ENCODE assay signal across 8 mouse cellular contexts in the genomic region with DNA sequence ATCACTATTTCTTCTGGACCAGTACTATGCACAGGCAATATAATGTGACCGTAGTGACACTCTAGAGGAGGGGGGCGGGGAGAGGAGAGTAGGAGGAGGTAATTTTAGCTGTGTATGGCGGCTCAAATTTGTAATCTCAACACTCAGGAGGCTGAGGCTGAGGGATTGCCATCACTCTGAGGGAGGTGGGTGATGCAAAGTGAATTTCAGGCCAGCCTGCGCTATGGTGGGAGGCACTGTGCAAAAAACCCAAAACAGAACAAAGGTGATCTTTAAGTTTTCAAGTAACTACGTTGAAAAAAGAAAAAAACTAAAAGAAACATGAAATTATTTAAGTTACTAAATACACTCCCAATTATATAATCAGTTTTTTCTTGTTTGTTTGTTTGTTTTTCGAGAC. TPM values are rescaled to one million over a fixed set of nuclear protein-coding genes. Genes with fewer than 3 reads are reported as not detected.
DNase-seq lines count a peak whose midpoint lies in the region; ATAC-seq and TF ChIP-seq lines count a peak whose summit lies in the region.

No protein-coding gene starts in this region.

- peaks cover 2% of the 10 kb centered on the region; the same call in 1 of the 2 replicates for H3K79me2 ChIP-seq in heart, adult 2 months (replicated peaks; ENCODE audit: control insufficient read depth, insufficient read depth, low read length)

- no peak for TF ChIP-seq CTCF in heart, adult 2 months (IDR thresholded peaks at IDR 0.05)
- no peak for TF ChIP-seq CTCF in E14TG2a.4 (conservative IDR thresholded peaks at IDR 0.05; ENCODE audit: low read length)
- no peak for TF ChIP-seq CTCF in liver, postnatal 0 days (IDR thresholded peaks at IDR 0.05; ENCODE audit: low read depth)

- H3K27ac ChIP-seq in heart, adult 2 months: peak overlapping the region; percentile 96
- H3K27ac ChIP-seq in forebrain, embryonic 15.5 days (replicated peaks): peak overlapping the region; percentile 95
- H3K27ac ChIP-seq in liver, postnatal 0 days (ENCODE audit: low read depth): peak overlapping the region; percentile 85

- TF ChIP-seq EP300 in heart, adult 2 months (IDR thresholded peaks at IDR 0.05; ENCODE audit: insufficient read depth, low read depth, low read length): no peak
- no peak for TF ChIP-seq EP300 in liver, postnatal 0 days (IDR thresholded peaks at IDR 0.05; ENCODE audit: low read depth)

- H3K4me1 ChIP-seq in heart, adult 2 months (ENCODE audit: control insufficient read depth, insufficient read depth, low read length): peaks cover 10% of the 10 kb centered on the region
- peaks cover 38% of the 10 kb centered on the region for H3K4me1 ChIP-seq in E14TG2a.4 (replicated peaks; ENCODE audit: low read depth, low read length)
- peaks cover 15% of the 10 kb centered on the region for H3K4me1 ChIP-seq in forebrain, embryonic 15.5 days
- H3K4me1 ChIP-seq in liver, postnatal 0 days (ENCODE audit: insufficient read depth): peaks cover 20% of the 10 kb centered on the region

- no peak overlapping the region for H3K9ac ChIP-seq in heart, adult 2 months (ENCODE audit: low read depth, low read length)
- H3K9ac ChIP-seq in forebrain, embryonic 15.5 days (replicated peaks): no peak overlapping the region
- H3K9ac ChIP-seq in liver, postnatal 0 days (replicated peaks): 0 out of 2 replicates have a peak overlapping the region, but pooled peaks have one; percentile 81

- no peak for TF ChIP-seq POLR2A in heart, adult 2 months (IDR thresholded peaks at IDR 0.05; ENCODE audit: insufficient read depth, low read depth, low read length)

- peak overlapping the region; percentile 89 for H3K4me3 ChIP-seq in heart, adult 2 months
- peak overlapping the region; percentile 91 for H3K4me3 ChIP-seq in E14TG2a.4 (replicated peaks; ENCODE audit: low read length)
- peak overlapping the region; percentile 80 for H3K4me3 ChIP-seq in forebrain, embryonic 15.5 days
- peak overlapping the region; percentile 76 for H3K4me3 ChIP-seq in liver, postnatal 0 days (ENCODE audit: low read depth, low read length)

- DNase-seq in heart, adult 2 months: no peak
- DNase-seq in heart, adult 9 months (ENCODE audit: low spot score in 2 of 2): no peak
- no peak for DNase-seq in liver, postnatal 0 days
- DNase-seq in right cerebral cortex, postnatal 4 days: no peak
- DNase-seq in gastrocnemius, adult 8-10 months (ENCODE audit: low spot score in 2 of 2): no peak
- DNase-seq in ovary, postnatal 10 days (ENCODE audit: low spot score): no peak

- H3K4me2 ChIP-seq in forebrain, embryonic 15.5 days (replicated peaks): peak overlapping the region; percentile 37
- peak overlapping the region; percentile 87 for H3K4me2 ChIP-seq in liver, postnatal 0 days (ENCODE audit: low read depth, low read length)

- intact Hi-C loops in heart, adult 2 months (cut with DNase I): loop anchor here (1.0 to 5.0 kb wide), 3 partner anchors 18 to 142 kb away; no protein-coding TSS in a partner anchor

- ATAC-seq in forebrain, embryonic 15.5 days (replicated peaks): no peak
- ATAC-seq in liver, postnatal 0 days: no peak

- peaks cover 6% of the 10 kb centered on the region for H3K36me3 ChIP-seq in heart, adult 2 months (ENCODE audit: control insufficient read depth, insufficient read depth, low read length)
- H3K36me3 ChIP-seq in E14TG2a.4 (ENCODE audit: insufficient read depth, low read length): no peaks in the 10 kb centered on the region
- H3K36me3 ChIP-seq in forebrain, embryonic 15.5 days: no peaks in the 10 kb centered on the region
- H3K36me3 ChIP-seq in liver, postnatal 0 days (replicated peaks; ENCODE audit: insufficient read depth, low read length): no peaks in the 10 kb centered on the region

- WGBS in heart, adult 2 months: 74% methylated on average over 6 of the region's 6 CpGs
- 74% methylated on average over 6 of the region's 6 CpGs for WGBS in forebrain, embryonic 15.5 days
- WGBS in liver, postnatal 0 days (ENCODE audit: insufficient replicate concordance): 52% methylated on average over 6 of the region's 6 CpGs

- no peaks in the 10 kb centered on the region for H3K27me3 ChIP-seq in heart, adult 2 months (ENCODE audit: control insufficient read depth, insufficient read depth, low read length)
- H3K27me3 ChIP-seq in E14TG2a.4 (ENCODE audit: insufficient read depth, low read length): no peaks in the 10 kb centered on the region
- H3K27me3 ChIP-seq in forebrain, embryonic 15.5 days: no peaks in the 10 kb centered on the region
- H3K27me3 ChIP-seq in liver, postnatal 0 days (ENCODE audit: insufficient read depth, low read length): 0 out of 2 replicates have a peak, but pooled peaks cover 3% of the 10 kb centered on the region

- no peaks in the 10 kb centered on the region for H3K9me3 ChIP-seq in E14TG2a.4 (ENCODE audit: low read length)
- no peaks in the 10 kb centered on the region for H3K9me3 ChIP-seq in forebrain, embryonic 15.5 days
- no peaks in the 10 kb centered on the region for H3K9me3 ChIP-seq in liver, postnatal 0 days (ENCODE audit: low read length)

RNA-seq across cellular contexts. Expression of gene Map4, which starts 0.5 kb away (rescaled TPM):
- total RNA-seq in heart, adult 2 months (2021): 100 to 1,000 TPM; 279 to 331 TPM
- 172 and 183 TPM in 2 replicates for polyA plus RNA-seq in heart, adult 2 months (2012; rRNA removed)
- 117 and 119 TPM in 2 replicates for polyA plus RNA-seq in forebrain, embryonic 15.5 days (2015; fragmentation: Nextera tagmentation; extraction: Ambion mirVana)
- polyA plus RNA-seq in liver, postnatal 0 days (2015; fragmentation: Nextera tagmentation; extraction: Ambion mirVana): 6.3 and 7.7 TPM in 2 replicates
- 100 to 1,000 TPM; 475 to 623 (median 599) TPM for total RNA-seq in gastrocnemius, adult 8-10 months (2022)

RNA-seq across cellular contexts. Expression of gene Cdc25a, which starts 55.4 kb away (rescaled TPM):
- total RNA-seq in heart, adult 2 months (2021): 1 to 10 TPM; 4.4 to 4.9 TPM
- 2.1 and 2.8 TPM in 2 replicates for polyA plus RNA-seq in heart, adult 2 months (2012; rRNA removed)
- 21.4 and 22.7 TPM in 2 replicates for polyA plus RNA-seq in forebrain, embryonic 15.5 days (2015; fragmentation: Nextera tagmentation; extraction: Ambion mirVana)
- 7.5 and 7.8 TPM in 2 replicates for polyA plus RNA-seq in liver, postnatal 0 days (2015; fragmentation: Nextera tagmentation; extraction: Ambion mirVana)
- 1 to 10 TPM; 4.1 to 5.7 (median 4.6) TPM for total RNA-seq in gastrocnemius, adult 8-10 months (2022)

Comparison
In these comparisons a context has a peak if more than half of its experiments do, and no peak if none do; other contexts are left out.
1. RNA of gene Map4, which starts 0.5 kb away (polyA plus RNA-seq): 172 to 183 TPM in heart, adult 2 months and 117 to 119 TPM in forebrain, embryonic 15.5 days; 6.3 to 7.7 TPM in liver, postnatal 0 days; every median in the first group is over 10 times any median in the second.
2. Peak in every context shown above with its lines, with median percentiles within 50 percentile points of each other: H3K27ac ChIP-seq and H3K4me3 ChIP-seq.